Mouse (Mus musculus): ENCODE results near the gene Celf2.
A peak's percentile ranks its signal among the peaks of the same experiment; 100 is the strongest.

Celf2 gene

GRCm38 (mm10) chr2:6507071-6507470 lies 1002.3 kb downstream of the Celf2 start:
- DNase-seq (ENCODE audit: low read depth, low spot score), result no peak

- DNase-seq (ENCODE audit: low read depth, low spot score), result peak; percentile 20
Measured at GRCm38 (mm10) chr2:6505979-6506811, 1003.2 kb downstream of the Celf2 start.

- peak; percentile 11 for DNase-seq (ENCODE audit: low read depth, low spot score)
Measured at GRCm38 (mm10) chr2:6505531-6505930, 1003.8 kb downstream of the Celf2 start.

GRCm38 (mm10) chr2:6498101-6498500 lies 1011.3 kb downstream of the Celf2 start:
- DNase-seq (ENCODE audit: low read depth, low spot score), result no peak

GRCm38 (mm10) chr2:6497636-6498035 lies 1011.7 kb downstream of the Celf2 start:
- DNase-seq (ENCODE audit: low read depth, low spot score), result no peak

- no peak for DNase-seq (ENCODE audit: low read depth, low spot score)
Measured at GRCm38 (mm10) chr2:6493886-6494285, 1015.5 kb downstream of the Celf2 start.

- peak; percentile 38 for DNase-seq (ENCODE audit: low read depth, low spot score)
Measured at GRCm38 (mm10) chr2:6490870-6491269, 1018.5 kb downstream of the Celf2 start.

- no peak for DNase-seq (ENCODE audit: low read depth, low spot score)
Measured at GRCm38 (mm10) chr2:6490076-6490475, 1019.3 kb downstream of the Celf2 start.
